Mouse (Mus musculus) stomach, postnatal 0 days (tissue): ENCODE measurements around the gene Ppp1r10.

ENCODE experiments used
- CTCF ChIP-seq: IDR thresholded peaks from 2 replicates; pipeline ENCODE4 v1.5.1; 2016; ENCODE audit warnings: antibody characterized with exemption, low read depth, mild to moderate bottlenecking, moderate library complexity
- EP300 ChIP-seq: optimal IDR thresholded peaks from 2 replicates; pipeline ENCODE3; 2016; ENCODE audit warnings: antibody characterized with exemption

- TF ChIP-seq CTCF (peak; percentile 97), EP300 (no peak)
Observed at GRCm38 (mm10) chr17:35873774-35874519, 42.3 kb upstream of the Ppp1r10 start.
